Mouse (Mus musculus) midbrain, postnatal 0 days (tissue): ENCODE results near the gene Mfn1. TPM values are rescaled to one million over a fixed set of nuclear protein-coding genes. Genes with fewer than 3 reads are reported as not detected.

Experiments used
- ATAC-seq: fragments of 200-750 bp; cut with Nextera tagmentation; 2 replicates; pipeline ENCODE4 v1.8.0; 2017; ENCODE audit warnings: moderate number of reproducible peaks, mild to moderate bottlenecking, moderate TSS enrichment, moderate library complexity; ENCODE audit not compliant: low FRiP score
- DNase-seq: peaks from one replicate; pipeline ENCODE4 v3.0.0-alpha.2; 2015; ENCODE audit warnings: low spot score
- H3K27ac ChIP-seq: fragments of 300-500 bp; sonication (generic); 2 replicates; pipeline ENCODE4 v1.5.1; 2014; ENCODE audit warnings: low read depth, mild to moderate bottlenecking, low read length, mixed read lengths
- H3K27me3 ChIP-seq: fragments of 300-500 bp; sonication (generic); 2 replicates; pipeline ENCODE4 v1.6.1; 2014; ENCODE audit warnings: low read length, control low read depth, mixed read lengths; ENCODE audit not compliant: insufficient read depth
- H3K36me3 ChIP-seq: fragments of 300-500 bp; sonication (generic); 2 replicates; pipeline ENCODE4 v1.6.1; 2014; ENCODE audit warnings: low read length, control low read depth, mixed read lengths; ENCODE audit not compliant: insufficient read depth
- H3K4me1 ChIP-seq: fragments of 300-500 bp; sonication (generic); 2 replicates; pipeline ENCODE4 v1.6.1; 2014; ENCODE audit warnings: mild to moderate bottlenecking, control low read depth, antibody characterized with exemption, low read length, mixed read lengths; ENCODE audit not compliant: insufficient read depth
- H3K4me2 ChIP-seq: fragments of 300-500 bp; sonication (generic); 2 replicates; pipeline ENCODE4 v1.6.1; 2014; ENCODE audit warnings: low read depth, mild to moderate bottlenecking, low read length, mixed read lengths; ENCODE audit not compliant: poor library complexity, severe bottlenecking
- H3K4me3 ChIP-seq: fragments of 300-500 bp; sonication (generic); 2 replicates; pipeline ENCODE4 v1.5.1; 2014; ENCODE audit warnings: low read depth, mild to moderate bottlenecking, low read length, moderate library complexity
- H3K9ac ChIP-seq: fragments of 300-500 bp; sonication (generic); replicated peaks from 2 replicates; pipeline ENCODE4 v1.6.1; 2014; ENCODE audit warnings: mild to moderate bottlenecking, low read length, moderate library complexity, mixed read lengths; ENCODE audit not compliant: poor library complexity, severe bottlenecking
- H3K9me3 ChIP-seq: fragments of 300-500 bp; sonication (generic); 2 replicates; pipeline ENCODE4 v1.6.1; 2016; ENCODE audit warnings: low read length, control low read depth
- CTCF ChIP-seq: IDR thresholded peaks from 2 replicates; pipeline ENCODE4 v1.5.1; 2016; ENCODE audit warnings: antibody characterized with exemption, mild to moderate bottlenecking
- WGBS: fragments of 180-500 bp; shearing (Covaris S2); extraction: QIAGEN DNeasy Blood & Tissue Kit; methylation state at CpG from one replicate; pipeline ENCODE4 v1.1.7; 2014; 5-methylcytosine and 5-hydroxymethylcytosine counted together
- polyA plus RNA-seq: library from polyadenylated mRNA; unstranded; fragments of >200 nt; fragmentation: Nextera tagmentation; extraction: Ambion mirVana; gene quantifications from 2 replicates; pipeline ENCODE4 v1.2.1, GENCODE M21; 2015
- total RNA-seq: library from RNA; depleted of rRNA; stranded (reverse); fragments of >200 nt; gene quantifications from 2 replicates; pipeline ENCODE4 v1.2.3, GENCODE M21; 2014

Gene Mfn1
- total and polyA plus RNA-seq, 2 experiments from 2014 or later: 27.5 to 39.4 TPM

DNA sequence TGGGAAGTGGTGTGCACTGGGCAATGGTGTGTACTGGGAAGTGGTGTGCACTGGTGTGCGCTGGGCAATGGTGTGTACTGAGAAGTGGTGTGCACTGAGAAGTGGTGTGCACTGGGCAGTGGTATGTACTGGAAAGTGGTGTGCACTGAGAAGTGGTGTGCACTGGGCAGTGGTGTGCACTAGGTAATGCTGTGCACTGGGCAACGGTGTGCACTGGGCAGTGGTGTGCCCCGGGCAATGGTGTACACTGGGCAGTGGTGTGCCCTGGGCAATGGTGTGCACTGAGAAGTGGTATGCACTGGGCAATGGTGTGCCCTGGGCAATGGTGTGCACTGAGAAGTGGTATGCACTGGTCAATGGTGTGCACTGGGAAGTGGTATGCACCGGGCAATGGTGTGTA lies 80.0 kb downstream of the Mfn1 start:
- Histone ChIP-seq H3K4me2 (no peak overlapping the region), H3K4me1 (no peaks in the 10 kb centered on the region), H3K36me3 (peaks cover 3% of the 10 kb centered on the region; the same call in 1 of the 2 replicates), H3K9ac (no peak overlapping the region), H3K9me3 (no peaks in the 10 kb centered on the region), H3K27ac (no peak overlapping the region), H3K4me3 (no peak overlapping the region), H3K27me3 (no peaks in the 10 kb centered on the region)
- no peak for DNase-seq
- WGBS: 99% methylated on average over 4 of the region's 4 CpGs
- ATAC-seq: 0 out of 2 replicates have a peak, but pooled peaks have one; percentile 14
- no peak for TF ChIP-seq CTCF

DNA sequence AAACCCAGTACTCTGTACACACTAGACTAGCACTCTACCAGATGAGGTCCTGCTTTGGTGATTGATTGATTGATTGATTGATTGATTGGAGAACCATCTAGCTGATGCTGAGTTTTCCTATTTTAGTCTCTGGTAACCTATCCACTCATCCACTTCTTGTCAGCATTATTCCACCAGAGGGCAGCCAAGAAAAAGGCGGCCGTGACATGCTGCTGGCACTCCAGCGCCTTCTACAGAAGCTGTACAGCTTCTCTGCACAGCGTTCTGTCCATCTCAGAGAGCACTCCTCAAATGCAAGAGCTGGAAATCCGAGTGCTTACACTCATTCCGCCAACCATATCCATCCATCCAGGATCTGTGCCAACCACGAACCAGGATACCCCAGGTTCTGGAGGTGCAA lies 81.3 kb downstream of the Mfn1 start:
- WGBS: 26% methylated on average over 7 of the region's 7 CpGs
- Histone ChIP-seq H3K4me2 (no peak overlapping the region), H3K27ac (no peak overlapping the region), H3K9me3 (no peaks in the 10 kb centered on the region), H3K4me3 (no peak overlapping the region), H3K4me1 (no peaks in the 10 kb centered on the region), H3K36me3 (0 out of 2 replicates have a peak, but pooled peaks cover 3% of the 10 kb centered on the region), H3K9ac (no peak overlapping the region), H3K27me3 (no peaks in the 10 kb centered on the region)
- DNase-seq: peak; percentile 85
- peak; percentile 85 for TF ChIP-seq CTCF
- ATAC-seq: peak; percentile 67; the same call in 1 of the 2 replicates

DNA sequence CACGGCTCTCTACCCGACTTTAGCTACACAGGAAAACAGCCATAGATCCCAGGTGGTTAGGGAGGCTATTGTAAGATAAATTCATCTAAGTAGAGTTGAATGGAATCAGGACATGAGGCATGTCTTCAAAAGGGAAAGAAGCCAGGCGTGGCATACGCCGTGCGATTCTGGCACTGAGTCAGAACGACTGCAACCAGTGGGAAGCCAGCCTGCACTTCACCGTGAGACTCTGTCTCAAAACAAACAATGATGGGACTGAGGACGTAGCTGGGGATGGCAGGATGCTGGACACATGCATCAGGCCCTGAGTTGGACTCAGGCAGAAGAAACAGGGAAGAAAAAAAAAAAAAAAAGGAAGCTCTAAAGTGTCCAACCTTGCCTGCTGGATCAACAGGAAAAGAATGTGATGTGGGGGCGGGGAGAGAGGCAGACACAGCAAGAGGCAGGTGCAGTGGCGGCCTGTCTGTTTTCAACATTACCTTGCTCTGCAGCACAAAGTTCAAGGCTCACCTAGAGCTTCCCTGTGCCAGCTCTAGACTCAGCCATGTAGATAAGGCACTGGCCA lies 82.4 kb downstream of the Mfn1 start:
- H3K27me3 ChIP-seq: no peaks in the 10 kb centered on the region
- ATAC-seq (no peak), DNase-seq (no peak)

DNA sequence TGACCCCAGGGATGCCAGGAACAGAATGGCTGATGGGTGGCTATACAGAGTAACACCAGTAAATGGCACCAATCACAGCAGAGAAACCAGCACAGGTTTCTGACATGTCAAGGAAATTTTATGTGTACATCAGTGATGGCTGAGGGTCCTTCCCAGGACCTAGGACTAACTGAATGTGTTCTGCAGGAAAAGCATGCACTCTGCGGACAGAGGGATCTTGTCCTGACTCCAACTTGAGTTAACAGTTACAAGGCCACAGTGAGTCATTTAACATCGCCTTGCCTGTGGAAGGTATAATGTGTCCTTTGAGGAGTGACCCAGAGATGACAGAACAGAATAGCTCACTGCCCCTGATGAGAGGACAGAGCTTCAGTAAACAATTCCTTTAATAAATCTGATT lies 85.5 kb downstream of the Mfn1 start:
- Histone ChIP-seq H3K27me3 (no peaks in the 10 kb centered on the region), H3K36me3 (no peaks in the 10 kb centered on the region), H3K9me3 (no peaks in the 10 kb centered on the region), H3K9ac (no peak overlapping the region), H3K4me1 (no peaks in the 10 kb centered on the region), H3K4me3 (no peak overlapping the region), H3K4me2 (peak overlapping the region; percentile 54; the same call in 1 of the 2 replicates), H3K27ac (no peak overlapping the region)
- no peak for TF ChIP-seq CTCF
- no peak for ATAC-seq
- no peak for DNase-seq
- 89% methylated on average over 2 of the region's 2 CpGs for WGBS

More for the DNA sequence above, 82.4 kb downstream of the Mfn1 start:
- Histone ChIP-seq H3K27ac (no peak overlapping the region), H3K36me3 (0 out of 2 replicates have a peak, but pooled peaks cover 3% of the 10 kb centered on the region), H3K4me1 (no peaks in the 10 kb centered on the region), H3K9me3 (no peaks in the 10 kb centered on the region), H3K9ac (no peak overlapping the region), H3K4me2 (no peak overlapping the region), H3K4me3 (no peak overlapping the region)
- TF ChIP-seq CTCF: no peak
- 74% methylated on average over 11 of the region's 11 CpGs for WGBS

DNA sequence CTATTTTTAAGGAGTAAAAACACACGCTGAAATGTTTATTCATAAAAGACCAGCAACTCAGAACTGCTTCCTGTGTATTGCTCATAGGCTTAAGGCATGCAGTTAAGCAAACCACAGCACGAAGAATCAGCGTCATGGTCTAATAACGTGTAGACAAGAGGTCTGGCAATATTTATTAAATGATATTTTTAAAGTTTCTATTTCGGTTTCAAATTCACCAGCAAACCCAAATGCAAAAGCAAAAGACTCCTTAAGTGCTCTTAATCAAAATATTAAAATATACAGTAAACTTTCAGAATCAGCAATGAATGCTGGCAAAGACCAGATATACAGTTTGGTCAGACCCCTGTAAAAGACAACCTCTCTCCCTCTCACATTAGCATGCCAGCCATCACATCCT lies 86.1 kb downstream of the Mfn1 start:
- no peaks in the 10 kb centered on the region for H3K36me3 ChIP-seq
- H3K9ac ChIP-seq: peak overlapping the region; percentile 76; the same call in 1 of the 2 replicates
- H3K4me2 ChIP-seq: peak overlapping the region; percentile 54
- TF ChIP-seq CTCF: no peak
- peak overlapping the region; percentile 62 for H3K4me3 ChIP-seq
- no peak for ATAC-seq
- H3K27me3 ChIP-seq: no peaks in the 10 kb centered on the region
- no peaks in the 10 kb centered on the region for H3K4me1 ChIP-seq
- DNase-seq: no peak
- WGBS: 69% methylated on average over 5 of the region's 5 CpGs
- H3K27ac ChIP-seq: no peak overlapping the region
- H3K9me3 ChIP-seq: no peaks in the 10 kb centered on the region

DNA sequence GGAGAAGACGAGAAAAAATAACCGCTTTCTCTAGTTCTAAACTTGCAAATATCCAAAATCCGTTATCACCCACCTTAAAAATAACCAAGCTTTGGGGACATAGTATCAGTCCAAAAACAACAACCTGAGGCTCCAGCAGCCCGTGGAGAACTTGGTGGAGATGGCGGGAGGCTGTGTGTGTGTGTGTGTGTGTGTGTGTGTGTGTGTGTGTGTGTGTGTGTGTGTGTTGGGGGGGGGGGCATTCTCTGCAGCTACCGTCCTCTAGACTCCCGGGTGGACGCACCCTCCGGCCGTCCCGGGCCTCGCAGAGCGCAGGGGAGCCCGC lies 86.7 kb downstream of the Mfn1 start:
- no peak for DNase-seq
- Histone ChIP-seq H3K27me3 (no peaks in the 10 kb centered on the region), H3K4me2 (peak overlapping the region; percentile 54), H3K4me3 (peak overlapping the region; percentile 62), H3K4me1 (no peaks in the 10 kb centered on the region), H3K9ac (peak overlapping the region; percentile 76), H3K36me3 (no peaks in the 10 kb centered on the region), H3K27ac (peak overlapping the region; percentile 71), H3K9me3 (no peaks in the 10 kb centered on the region)
- no peak for TF ChIP-seq CTCF
- no peak for ATAC-seq
- 9% methylated on average over 11 of the region's 14 CpGs for WGBS
